Mouse (Mus musculus): ENCODE results near the gene Samhd1.
A peak's percentile ranks its signal among the peaks of the same experiment; 100 is the strongest.

The Samhd1 gene

DNA sequence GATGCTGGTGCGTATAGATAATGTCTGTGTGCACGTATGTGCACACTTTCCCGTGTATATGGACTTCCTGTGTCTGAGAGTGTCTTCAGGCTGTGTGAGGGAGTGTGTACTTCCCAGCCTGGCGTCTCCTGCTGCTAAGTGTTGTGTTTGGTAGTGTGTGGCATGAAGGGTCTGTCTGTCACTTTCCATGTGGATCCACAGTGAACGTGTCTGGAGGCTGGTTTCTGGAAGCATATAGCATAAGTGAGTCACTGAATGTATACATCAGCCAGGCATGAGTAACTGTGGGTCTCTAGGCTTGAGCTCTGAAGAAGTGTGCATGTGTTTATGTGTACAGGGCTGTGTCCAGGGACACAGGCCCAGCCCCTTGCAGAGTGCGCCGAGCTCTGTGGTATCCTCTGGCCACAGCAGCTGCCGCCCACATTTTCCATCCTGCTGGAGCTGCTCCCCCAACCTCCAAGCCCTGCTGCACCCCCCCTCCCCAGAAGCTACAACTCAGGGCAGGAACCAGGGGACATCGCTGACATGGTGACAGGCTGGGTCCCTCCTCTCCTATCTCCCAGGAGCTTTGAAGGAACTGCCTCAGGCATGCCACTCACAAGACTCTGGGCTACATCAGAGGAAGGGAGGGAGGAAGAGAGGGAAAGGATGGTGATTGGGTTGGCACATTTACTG lies 61.5 kb downstream of the Samhd1 start:
- DNase-seq (ENCODE audit: low spot score in 2 of 2), result no peak

DNA sequence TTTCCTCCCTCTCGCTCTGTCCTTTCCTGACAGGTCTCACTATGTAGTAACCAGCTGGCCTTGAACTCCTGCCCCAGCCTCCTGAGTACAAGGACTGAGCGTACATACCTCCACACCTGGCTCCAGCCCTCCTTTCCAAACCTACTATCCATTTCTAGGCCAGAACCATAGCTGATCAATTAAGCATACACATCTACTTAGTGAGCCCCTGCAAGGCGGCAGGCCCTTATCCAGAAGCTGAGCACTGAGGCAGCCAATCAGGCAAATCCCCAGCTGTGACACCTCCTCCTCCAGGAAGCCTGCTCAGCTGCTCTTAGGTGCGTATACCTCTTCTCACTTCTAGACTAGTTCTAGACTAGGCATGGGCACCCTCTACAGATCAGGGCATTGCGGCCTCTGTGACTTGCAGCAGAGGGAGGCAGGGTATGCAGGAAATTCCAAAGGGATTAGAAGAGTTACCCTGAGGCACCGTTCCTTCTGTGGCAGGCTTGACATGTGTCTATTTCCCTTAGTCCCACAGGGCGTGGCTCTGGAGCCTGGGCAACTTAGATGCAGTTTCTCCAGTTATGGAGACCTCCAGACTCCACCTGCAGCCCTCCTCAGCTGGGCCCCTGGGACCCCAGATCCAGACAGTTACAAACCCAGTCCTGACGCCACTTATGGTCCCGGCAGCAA lies 62.6 kb downstream of the Samhd1 start:
- no peak for DNase-seq (ENCODE audit: low spot score in 2 of 2)

DNA sequence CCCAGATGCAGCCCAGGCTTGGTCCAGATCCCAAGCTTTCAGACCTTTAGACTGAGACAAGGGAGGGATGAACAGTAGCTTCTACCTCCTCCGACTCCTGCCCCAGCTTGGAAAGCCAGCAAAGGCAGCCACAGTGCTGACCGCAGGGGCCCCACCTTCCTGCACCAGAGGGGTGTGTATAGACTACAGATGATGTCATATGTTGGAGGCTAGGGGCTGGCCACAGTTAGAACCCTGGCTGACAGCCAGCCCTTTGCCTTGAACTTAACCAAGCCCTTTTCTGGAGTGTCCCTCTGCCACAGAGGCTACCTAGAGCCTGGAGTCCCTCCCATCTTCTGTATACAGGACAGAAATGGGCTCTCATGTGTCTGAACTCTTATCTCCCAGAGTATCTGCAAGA lies 63.5 kb downstream of the Samhd1 start:
- DNase-seq (ENCODE audit: low spot score in 2 of 2), result peak; percentile 80 to 87

DNA sequence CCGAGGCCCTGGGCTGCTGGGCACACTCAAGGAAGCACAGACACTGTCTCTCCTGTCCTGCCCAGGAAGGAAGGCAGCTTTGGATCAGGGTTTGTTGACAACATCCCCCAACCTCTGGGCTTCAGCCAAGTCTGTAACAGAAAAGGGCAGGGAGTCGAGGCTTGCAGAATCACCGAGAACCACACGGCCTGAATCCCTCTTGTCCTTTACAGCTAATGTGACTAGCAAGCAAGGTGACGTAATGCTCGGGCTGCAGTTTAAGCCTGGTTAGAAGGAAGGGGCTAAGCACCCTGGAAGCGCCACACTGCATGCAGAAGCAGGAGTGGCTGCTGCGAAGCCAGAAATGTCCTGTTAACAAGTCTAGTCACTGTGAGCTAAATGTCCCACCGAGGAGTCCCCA lies 64.7 kb downstream of the Samhd1 start:
- DNase-seq (ENCODE audit: low spot score in 2 of 2), result no peak

DNA sequence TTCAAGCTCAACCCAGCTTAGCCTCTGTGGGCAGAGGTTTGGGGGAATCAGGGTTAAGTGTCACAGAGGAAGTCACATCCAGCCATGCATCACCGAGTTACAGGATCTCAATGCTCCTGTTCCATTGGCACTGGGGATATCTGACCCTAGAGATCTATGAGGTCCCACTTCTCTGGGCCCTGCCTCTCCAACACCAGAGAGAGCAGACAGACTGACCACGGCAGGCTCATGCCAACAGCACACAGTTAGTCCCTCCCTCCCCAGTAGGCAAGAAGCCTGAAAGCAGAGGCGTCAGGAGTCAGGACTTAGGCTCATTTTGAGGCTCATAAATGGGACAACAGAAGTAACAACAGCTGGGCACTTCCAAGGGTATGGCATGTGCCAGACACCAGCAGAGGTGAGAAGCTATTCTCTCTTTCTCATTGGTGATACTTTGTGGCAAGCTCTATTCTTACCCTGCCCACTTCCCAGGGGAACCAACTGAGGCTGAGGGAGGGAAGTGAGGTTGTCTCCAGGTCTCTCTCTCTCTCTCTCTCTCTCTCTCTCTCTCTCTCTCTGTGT lies 65.2 kb downstream of the Samhd1 start:
- DNase-seq (ENCODE audit: low spot score in 2 of 2), result no peak

DNA sequence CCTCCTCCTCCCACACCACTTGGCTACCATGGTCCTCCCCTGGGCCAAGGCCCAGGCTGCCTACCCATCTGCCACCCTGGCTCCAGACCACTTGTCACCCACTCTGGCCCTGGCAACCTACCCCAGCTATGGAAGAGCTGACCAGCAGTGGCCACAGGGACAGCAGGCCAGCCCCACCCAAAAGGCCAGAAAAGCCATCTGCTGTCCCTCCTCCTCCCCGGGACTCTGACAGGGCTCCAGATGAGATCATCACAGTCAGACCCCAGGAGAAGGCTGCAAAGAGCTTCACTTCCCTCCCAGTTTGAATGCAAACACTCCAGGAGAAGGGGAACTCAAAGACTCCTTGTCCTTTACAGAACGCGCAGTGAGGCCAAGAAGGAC lies 65.7 kb downstream of the Samhd1 start:
- no peak for DNase-seq (ENCODE audit: low spot score in 2 of 2)

DNA sequence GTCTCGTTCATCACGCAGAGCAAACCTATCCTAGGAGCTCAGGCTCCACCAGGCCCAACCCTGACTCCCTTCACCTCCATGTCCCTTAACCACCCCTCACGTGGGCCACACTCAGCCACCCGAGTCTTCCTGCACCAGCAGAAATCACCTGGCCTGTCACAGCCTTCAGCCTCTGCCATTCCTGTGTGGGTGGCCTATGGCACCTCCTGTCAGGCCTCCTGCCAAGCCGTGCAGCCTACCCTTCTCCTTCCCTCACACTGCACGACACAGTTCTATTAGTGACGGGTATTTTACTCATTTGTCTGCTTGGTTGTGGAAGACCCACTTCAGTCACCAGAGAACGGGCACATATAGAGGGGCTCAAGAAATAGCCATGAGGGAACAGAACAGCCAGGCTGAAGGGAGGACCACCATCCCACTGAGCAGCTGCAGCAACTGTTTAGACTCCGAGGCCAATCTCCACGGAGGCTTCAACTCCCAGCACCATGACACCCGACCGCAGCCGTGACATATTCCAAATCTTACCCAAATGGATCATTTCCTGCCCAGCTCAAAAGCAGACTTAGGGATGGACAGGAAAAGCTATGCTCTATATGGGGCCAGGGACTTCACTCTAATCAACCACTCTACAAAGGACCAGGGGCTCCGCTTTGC lies 66.2 kb downstream of the Samhd1 start:
- no peak for DNase-seq (ENCODE audit: low spot score in 2 of 2)

DNA sequence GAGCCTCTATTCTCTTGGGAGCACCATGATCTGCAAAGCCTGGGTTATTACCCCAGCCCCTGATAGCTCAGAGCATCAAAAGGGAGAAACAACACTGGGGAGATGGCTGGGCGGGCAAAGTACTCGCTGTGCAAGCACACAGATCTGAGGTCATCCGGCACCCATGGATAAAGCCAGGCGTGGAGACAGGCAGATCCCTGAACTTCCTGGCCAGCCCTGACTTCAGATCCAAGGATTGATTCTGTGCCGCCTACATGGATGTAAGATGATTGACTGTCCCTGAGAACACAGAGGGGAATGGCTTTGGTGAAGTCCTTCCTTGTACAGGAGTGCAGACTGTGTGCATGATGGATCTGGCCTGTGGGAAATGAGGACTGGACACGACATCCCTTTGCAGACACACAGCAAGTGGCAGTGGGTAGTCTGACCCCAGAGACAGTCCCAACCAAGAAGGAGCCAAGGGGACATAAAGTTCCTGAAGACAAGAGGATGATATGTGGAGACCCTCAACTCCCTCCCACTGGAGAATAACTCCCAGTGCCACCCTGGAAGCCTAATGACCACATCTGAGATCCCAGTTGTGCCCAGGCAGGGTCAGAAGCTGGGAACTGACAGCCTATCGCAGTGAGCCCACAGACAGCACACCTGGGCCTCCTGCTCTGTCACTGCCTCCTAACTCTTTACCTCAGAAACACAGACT lies 68.2 kb downstream of the Samhd1 start:
- DNase-seq (ENCODE audit: low spot score in 2 of 2), result no peak

DNA sequence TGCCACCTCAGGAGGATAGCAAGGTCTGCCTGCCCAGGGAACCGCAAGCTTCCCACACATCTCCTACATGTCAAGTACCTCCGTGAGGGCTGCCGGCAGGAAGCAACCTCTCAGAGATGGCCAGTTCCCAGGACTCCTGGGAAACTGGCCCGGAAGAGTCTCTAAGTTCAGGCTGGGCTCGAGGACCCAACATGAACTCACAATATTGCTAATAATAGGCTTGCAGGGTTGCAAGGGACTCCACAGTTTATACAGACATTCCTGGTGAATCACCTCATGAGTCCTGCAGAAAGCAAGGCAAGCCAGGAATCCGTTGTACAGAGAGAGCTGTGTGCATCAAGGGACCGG lies 69.2 kb downstream of the Samhd1 start:
- DNase-seq (ENCODE audit: low spot score in 2 of 2), result peak in 1 of 2 experiments; percentile 57

DNA sequence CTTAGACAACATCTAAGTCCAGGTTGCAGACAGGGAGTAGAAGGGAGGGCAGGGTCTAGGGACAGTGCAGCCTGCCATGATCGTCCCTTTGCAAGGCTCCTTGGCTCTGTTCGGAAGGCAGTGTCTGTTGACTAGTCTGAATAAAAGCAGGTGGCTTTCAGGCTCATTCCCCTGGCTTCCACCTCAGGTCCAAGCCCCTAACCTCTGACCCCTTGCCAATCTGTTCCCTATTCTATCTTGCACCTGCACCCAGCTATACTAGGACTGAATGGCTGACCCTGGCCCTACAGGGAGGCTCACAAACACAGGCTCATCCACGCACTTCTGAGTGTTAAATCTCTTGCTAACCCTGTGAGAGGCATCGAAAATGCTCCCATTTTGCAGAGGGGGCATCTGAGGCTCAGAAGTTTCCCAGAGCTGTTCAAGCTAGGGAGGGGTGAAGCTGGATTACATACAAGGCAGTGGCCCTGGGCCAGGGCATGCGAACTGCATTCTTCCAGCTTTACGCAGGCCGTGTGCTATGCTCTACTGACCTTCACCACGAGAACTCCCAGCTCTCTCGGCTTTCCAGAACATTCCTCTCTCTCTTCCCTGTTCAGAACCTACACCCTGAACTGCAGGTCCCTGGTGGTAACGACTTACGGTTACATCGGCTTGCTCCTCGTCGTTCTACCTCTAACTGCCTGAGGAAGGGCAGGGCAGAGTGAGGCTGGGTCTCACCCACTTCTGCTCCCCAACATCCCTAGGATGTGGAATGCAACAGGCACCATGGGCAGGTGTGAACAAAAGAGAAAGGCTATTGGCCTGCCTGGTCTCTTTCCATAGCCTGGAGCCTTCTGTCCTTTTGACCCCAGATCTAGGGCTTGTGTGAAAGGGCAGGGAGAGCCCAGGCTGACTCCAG lies 69.8 kb downstream of the Samhd1 start:
- DNase-seq (ENCODE audit: low spot score in 2 of 2), result no peak

DNA sequence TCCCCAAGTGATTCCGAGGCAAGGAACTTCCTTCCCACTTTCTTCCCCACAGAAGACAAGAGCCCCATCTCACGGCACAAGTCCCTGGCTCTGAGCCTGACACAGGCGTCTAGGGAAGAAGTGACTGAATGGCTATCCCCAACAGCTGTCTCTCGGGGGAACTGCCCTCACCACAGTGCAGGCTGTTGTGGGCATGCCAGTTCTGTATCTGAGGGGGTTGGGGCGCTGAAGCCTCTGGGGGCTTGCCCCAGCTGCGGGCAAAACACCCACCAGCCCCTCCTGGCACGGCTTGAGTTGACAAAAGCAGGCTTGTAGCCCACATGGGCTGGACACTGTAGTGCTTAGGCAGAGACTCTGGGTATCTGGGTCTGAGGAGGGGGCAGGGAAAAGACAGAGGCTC lies 70.9 kb downstream of the Samhd1 start:
- peak in 1 of 2 experiments; percentile 64 for DNase-seq (ENCODE audit: low spot score in 2 of 2)

DNA sequence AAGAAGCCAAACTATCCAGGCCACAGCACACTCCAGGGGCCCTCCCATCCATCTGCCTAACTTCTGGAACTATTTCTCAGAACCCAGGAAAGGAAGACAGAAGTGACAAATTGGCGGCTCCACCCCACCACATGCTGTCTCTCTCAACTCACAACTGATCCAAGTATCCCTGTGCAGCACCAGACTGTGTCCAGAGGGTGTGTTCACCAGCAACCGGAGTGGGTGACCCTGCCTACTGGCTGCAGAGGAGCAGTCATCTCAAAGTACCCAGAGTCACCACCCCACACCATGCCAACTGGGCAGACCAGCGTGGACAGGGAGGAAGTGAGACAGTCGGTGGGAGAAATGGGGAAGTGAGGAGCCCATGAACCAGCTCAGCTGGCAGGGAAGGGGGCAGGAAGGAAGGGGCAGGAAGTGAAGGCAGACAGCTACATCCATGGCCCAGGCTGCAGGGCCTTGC lies 71.8 kb downstream of the Samhd1 start:
- peak in 1 of 2 experiments; percentile 78 for DNase-seq (ENCODE audit: low spot score in 2 of 2)

DNA sequence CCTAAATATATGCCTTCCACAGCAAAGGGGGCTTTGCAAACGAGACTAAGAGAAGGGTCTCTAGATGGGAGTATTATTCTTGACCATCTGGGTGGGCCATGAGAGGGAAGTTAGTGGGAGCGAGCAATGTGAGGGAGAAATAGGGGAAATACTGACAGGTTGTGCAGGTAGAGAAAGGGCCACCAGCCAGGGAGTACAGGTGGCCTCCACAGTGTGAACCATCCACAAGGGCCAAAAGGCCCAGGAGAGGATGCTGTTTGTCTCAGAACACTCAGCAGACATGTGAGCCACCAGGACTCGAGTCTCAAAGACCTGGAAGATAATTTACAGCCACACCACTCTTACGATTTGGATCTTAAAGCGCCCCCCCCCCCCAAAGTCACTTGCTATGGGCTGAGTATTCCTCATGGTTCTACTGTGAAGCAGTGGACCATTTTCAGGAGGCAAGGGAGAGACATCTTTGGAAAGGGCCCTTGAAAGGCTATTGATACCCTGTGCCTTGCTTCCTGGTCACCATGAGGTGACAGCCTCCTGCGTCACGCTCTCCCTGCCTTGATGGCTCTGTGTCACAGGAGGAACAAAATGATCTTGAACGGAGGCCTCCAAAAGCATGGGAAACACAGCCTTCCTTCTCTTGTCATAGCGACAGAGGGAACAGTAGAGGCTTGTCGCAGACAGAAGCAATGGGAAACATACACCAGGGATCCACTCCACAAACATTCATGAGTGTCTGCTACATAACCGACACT lies 74.3 kb downstream of the Samhd1 start:
- no peak for DNase-seq (ENCODE audit: low spot score in 2 of 2)

DNA sequence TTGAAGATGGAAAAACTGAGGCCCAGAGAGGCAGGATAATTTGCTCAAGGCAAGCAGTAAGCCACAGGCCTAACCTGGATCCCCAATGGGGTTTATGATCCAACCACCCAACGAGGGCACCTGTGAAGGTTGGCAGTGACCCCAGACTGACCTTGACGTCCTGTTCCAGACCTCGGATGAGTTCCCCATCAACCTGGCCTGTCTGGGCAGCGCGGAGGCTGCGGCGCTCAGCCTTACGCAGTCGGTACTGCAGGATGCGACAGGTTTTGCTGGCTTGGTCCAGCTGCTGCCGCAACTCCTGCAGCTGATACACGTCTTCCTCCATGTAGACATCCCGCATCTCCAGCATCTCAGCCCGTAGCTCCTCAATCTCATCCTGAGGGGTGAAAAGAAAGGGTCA lies 75.0 kb downstream of the Samhd1 start:
- no peak for DNase-seq (ENCODE audit: low spot score in 2 of 2)

DNA sequence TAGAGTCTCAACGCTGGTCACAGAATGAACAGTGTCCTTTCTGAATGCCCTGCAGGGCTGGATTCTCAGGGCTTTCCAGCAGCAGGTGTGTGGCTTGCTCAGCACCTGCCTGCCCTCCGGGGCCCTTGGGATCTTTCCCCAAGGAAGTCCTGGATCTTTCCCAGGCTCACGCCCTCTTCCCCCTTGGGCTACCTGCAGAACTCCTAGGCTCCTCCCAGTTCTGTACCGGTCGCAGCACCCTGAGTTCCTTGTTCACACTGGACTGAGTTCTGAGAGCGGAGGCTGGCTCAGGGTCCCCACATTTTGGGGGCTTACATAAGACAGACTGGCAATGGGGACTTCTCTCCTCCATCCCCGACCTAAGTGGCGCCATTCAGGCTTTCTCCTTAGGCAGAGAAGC lies 75.9 kb downstream of the Samhd1 start:
- no peak for DNase-seq (ENCODE audit: low spot score in 2 of 2)

DNA sequence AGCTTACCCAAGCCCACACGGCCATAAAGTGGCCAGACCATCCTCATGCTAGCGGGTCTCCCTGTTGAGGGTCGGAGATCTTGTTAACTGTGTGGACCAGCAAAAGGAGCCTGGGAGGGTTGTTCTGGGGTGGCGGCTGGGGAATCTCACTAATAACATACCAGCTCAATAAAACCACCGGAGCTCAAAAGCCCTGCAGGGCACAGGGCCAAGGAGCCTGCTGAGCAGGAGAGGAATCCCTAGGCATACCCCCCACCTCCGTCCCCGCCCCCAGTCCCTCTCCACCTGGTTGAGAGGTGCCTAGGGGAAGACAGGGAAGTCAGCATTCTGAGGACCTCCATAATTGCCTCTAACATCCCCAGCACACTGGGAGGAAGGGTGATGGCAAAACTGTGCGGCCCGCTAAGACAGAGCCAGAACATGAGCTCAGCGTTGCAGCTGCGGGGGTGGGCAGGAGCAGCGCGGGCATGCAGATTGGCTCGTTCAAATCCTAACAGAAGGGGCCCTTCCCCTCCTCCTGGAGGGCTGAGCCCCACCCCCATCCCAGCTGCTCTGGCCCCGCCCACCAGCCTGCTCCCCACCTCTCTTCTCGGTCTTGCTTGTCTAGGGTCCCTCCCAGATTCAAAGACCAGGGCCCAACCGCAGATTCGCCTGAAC lies 76.6 kb downstream of the Samhd1 start:
- no peak for DNase-seq (ENCODE audit: low spot score in 2 of 2)

DNA sequence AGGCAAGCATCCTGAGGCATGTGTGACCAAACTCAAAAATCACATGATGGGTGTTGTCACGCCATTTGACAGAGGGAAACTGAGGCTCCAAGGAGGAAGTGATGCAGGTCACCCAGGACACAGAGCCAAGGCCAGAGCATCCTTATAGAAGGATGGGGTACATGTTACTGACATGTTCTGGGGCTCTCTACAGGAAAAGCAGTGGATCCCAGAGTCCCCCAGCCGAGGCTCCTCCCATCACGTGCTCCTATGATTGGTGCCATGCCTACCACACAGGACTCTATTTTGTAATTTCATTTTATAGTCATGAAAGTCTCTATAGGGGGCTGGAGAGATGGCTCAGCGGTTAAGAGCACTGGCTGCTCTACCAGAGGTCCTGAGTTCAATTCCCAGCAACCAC lies 77.3 kb downstream of the Samhd1 start:
- no peak for DNase-seq (ENCODE audit: low spot score in 2 of 2)

DNA sequence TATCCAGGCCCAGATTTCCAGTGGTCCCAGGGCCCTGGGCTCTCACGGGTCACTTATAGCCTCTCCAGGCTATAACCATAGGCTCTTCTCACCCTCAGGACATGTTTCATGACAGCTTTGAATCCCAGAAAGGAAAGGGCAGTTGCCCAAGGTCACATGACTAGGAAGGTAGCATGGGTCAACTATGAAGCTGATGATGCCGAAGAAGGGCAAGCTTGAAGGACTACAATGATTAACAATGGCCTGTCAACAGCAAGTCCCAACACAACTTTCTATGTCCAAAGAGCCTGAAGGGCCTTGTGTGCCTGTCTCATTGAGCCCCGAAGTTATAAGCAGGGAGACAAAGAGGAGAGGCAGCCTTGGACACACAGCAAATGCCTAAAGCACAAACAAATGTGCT lies 77.9 kb downstream of the Samhd1 start:
- DNase-seq (ENCODE audit: low spot score in 2 of 2), result no peak

DNA sequence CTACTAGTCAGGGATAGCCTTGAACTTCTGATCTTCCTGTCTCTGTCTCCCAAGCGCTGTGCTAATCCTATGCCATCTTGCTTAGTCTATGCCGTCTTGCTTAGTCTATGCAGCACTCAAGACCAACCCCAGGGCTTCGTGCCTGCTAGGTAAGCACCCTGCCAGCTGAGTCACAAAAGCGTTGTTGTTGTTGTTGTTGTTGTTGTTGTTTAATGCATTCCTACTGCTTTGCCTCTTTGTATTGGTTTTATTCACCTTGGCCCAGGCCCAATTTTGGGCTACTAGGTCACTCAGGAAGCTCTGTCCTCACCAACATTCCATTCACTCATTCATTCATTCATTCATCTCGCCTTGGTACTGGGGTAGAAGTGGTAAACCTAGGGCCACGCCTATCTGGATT lies 79.3 kb downstream of the Samhd1 start:
- no peak for DNase-seq (ENCODE audit: low spot score in 2 of 2)

DNA sequence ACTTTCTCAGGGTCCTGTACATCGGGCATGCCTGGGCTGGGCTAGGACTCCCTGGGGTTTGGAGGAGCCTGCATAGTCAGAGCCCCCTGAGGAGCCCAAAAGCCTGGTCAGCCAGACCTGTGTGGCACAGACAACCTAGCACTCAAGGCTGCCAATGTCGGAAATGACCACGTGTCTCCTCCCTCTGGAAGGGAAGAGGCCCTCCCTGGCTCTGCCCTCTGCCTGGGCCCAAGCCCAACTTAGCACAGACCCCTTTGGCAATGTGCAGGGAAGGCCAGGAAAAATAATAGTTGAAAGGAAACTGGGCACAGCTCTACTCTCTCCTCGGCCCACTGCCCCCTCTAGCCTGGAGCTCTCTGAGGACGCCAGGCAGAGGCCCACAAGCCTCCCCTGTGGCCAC lies 80.2 kb downstream of the Samhd1 start:
- DNase-seq (ENCODE audit: low spot score in 2 of 2), result no peak
